Mouse (Mus musculus): ENCODE results near the gene Wfdc16. TPM values are rescaled to one million over a fixed set of nuclear protein-coding genes. Genes with fewer than 3 reads are reported as not detected.
A peak's percentile ranks its signal among the peaks of the same experiment; 100 is the strongest.
"Not testable (repeated sequence)": the region's sequence is repeated elsewhere in the genome, so short reads cannot be mapped to it uniquely, and the experiment has no call there.

The Wfdc16 gene
- total RNA-seq (2022) = not detected

GRCm38 (mm10) chr2:164638696-164639095 is at the start of gene Wfdc16:
Wfdc16 (minus strand) TSS chr2:164638796.
- DNase-seq = no peak

GRCm38 (mm10) chr2:164684807-164685206 is 46.2 kb upstream of the Wfdc16 start, which contains the start of gene Wfdc13:
Wfdc13 (plus strand) TSS chr2:164685107.
- DNase-seq = no peak

- DNase-seq = no peak
These were observed 41.3 kb upstream of the Wfdc16 start for GRCm38 (mm10) chr2:164679906-164680305.

- peak; percentile 15 for DNase-seq
These were observed 40.4 kb upstream of the Wfdc16 start for GRCm38 (mm10) chr2:164678848-164679625.

DNA sequence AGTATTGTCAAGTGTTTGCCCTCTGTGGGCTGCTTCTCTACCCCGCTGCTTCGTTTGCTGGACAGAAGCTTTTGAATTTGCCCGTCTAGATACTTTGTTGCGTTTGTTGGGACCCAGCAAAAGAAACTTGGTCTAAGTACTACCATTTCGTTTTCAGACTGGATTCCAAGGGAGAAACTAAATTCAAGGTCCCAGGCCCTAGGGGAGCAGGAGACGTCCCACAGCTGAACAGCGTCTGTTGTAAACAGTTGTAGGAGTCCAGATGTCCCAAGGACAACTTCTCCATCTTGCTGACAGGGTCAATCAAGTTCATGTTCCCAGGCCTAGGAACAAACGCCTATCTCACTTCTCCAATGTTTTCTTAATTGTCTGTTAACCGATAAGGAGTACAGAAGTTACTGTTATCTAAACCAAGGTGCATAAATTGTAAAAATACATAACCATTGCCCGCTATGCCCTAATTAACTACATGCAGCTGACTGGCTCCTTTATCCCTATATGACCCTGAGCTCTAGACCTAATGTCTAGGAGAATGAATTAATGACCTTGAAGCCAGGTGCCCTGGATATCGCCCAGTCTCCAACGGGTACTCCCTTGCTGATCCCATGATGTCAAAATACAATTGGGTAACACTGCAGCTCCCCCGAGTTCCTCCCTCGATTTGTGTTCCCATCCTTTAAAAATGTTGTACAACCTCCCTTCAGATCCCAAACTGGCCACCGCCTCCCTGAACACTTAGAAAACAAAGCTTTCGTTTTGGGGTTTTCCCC is 38.5 kb upstream of the Wfdc16 start:
- DNase-seq = no peak

DNA sequence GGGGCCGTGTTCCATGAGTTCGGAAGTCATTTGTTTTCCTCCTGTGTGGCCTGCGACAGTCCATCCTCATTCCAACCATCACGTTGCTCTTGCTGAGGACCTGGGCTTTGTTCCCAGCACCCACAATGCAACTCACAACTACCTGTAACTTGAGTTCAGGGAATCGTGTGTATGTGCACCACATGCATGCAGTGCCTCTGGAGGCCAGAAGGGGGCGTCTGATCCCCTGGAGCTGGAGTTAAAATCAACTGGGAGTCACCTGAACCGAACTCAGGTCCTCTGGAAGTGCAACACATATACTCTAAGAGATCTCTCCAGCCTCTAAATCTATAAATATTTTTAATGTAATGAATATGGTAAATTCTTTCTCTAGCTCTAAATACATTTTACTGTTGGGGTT is 37.5 kb upstream of the Wfdc16 start:
- no peak for DNase-seq

DNA sequence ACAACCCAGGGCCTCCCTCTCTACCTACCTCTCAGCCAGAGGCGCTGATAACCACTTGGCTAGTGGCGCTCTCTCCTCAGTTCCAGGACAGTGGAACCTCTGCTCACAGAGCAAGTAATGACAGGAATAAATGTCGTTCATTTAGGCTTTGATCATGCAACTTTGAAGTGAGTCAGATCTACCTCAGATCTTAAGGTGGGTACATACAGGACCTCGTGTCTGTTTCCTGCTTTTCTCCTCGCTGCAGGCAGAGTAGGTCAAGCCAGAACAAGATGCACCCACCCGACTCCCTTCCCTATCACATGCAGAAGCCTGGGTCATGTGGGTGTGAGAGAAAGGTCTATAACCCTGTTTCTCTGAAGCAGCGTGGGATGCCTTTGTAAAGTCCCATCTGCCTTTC is 35.4 kb upstream of the Wfdc16 start, which contains the start of gene Wfdc11:
Gene Wfdc11, minus strand, starts transcription at position 101 of the 400 bp plus-strand sequence.
- no peak for DNase-seq

DNA sequence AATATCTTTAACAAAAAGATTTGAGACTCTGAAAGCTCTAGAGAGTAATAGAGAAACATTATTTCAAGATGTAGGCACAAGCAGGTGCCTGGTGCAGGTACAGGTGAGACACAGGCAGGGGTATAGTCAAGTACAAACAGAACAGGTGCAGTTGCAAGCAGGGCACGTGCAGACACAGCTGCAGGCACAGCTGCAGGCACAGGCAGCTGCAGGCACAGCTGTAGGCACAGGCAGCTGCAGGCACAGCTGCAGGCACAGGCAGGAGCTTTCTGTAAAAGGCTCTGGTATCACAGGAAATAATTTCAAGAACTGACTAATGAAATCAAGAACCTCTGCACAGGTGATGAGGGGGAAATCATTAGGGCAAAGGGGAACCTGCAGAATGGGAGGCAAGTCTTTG is 32.3 kb upstream of the Wfdc16 start:
- DNase-seq = no peak

GRCm38 (mm10) chr2:164670261-164670660 is 31.7 kb upstream of the Wfdc16 start:
- DNase-seq = no peak

GRCm38 (mm10) chr2:164664851-164665250 is 26.3 kb upstream of the Wfdc16 start:
- DNase-seq = no peak

GRCm38 (mm10) chr2:164656483-164656882 is 17.9 kb upstream of the Wfdc16 start, which contains the start of gene Wfdc9:
Wfdc9 (minus strand) TSS chr2:164656583.
- no peak for DNase-seq

- peak; percentile 9 for DNase-seq
These were observed 17.3 kb upstream of the Wfdc16 start, which contains the start of gene Wfdc10 for GRCm38 (mm10) chr2:164655858-164656257. Wfdc10 (plus strand) TSS chr2:164656046.

GRCm38 (mm10) chr2:164641881-164642673 is 3.5 kb upstream of the Wfdc16 start:
- no peak for DNase-seq

DNA sequence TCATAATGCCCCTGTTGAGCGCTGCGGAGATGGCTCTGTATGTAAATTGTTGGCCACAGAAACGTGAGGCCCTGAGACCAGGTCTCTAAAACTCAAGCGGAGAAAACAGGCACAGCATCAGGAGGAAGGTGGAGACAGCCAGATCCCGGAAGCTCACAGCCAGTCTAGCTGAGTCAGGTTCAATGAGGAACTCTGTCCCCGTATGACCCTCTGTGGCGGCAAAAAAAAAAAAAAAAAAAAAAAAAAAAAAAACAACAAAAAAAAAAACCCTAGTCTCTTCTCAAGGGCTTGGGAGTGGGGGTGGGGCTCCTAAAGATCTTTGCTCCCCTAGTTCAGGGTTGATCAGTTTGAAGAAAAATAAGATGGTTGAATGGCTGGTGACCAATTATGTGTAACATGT is 2.5 kb upstream of the Wfdc16 start:
- DNase-seq = no peak

DNA sequence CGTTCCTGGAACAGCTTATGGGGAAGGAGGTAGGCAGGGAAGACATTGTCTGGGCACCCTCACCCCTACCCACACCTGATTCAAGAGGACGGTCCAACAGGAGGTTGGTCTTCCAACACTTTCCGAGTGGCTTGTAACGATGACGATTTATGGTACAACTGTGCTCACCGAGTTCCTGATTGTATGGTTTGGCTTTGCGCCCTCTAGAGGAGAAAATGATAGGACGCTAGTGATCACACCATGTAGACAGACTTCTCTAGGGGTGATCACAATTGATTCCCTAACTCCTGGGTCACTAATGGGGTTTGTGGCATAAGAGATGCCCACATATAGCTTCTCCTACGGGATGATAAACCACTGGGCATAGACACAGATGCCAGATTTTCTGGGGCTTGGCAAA is 3.3 kb downstream of the Wfdc16 start:
- no peak for DNase-seq

DNA sequence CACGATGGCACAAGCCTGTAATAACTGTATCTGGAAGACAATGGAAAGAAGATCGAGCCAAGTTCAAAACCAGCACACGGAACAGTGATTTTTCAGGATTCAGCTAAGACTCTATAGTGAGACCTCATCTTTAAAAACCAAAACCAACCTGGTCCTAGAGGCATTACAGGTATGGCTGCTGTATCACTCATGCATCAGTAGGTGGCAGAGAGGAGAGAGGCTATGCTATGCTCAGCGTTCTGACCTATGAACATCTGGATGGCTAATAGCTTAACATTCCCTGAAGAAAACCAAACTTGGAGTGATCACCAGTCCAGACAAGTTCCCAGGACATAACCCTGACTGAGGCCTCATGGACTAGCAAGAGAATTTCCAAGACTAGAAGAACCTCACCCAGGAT is 16.8 kb downstream of the Wfdc16 start:
- no peak for DNase-seq

GRCm38 (mm10) chr2:164619050-164619449 is 19.5 kb downstream of the Wfdc16 start:
- no peak for DNase-seq

- no peak for DNase-seq
These were observed 23.2 kb downstream of the Wfdc16 start for GRCm38 (mm10) chr2:164615386-164615785.

DNA sequence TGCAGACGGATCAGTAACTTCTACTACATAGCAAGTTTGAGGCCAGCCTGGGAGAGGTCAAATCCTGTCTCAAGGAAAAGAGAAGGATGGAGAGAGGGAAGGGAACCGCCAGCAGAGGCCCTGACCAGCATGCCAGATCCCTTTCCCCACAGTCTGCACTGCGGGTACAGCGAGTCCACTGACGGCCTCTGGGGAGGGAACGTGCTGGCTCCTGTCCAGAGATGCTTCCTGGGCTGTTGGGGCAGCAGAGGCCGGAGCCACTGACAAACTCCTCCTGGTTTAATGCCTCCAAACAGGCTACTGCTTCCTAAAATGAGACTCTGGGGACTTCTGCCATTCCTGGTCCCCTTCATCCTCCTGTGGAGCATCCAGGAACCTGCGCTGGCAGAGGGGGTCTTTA is 25.1 kb downstream of the Wfdc16 start, which contains the start of the genes Wfdc6b and Wfdc8:
Gene Wfdc6b, plus strand, starts transcription at position 52 of the 400 bp plus-strand sequence.
Gene Wfdc8, minus strand, starts transcription at position 156 of the 400 bp plus-strand sequence.
- not testable (repeated sequence) for DNase-seq

DNA sequence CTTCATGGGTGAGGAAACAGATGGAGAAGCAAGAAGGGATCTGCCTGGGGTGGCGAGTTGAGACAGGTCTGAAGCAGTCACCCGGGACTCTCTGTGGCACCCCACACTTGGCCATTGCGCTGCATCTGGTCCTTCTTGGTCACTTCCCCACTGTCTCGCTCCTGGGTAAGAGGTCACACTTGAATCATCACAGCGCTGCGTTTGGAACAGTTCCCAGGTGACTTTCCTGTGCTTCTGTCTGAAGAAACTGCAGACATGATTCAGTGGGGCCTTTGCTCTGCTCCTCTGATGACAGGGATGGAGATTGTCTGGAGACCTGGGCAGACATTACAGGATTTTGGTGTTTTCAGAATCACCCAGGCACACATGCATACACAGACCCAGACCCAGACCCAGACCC is 29.8 kb downstream of the Wfdc16 start:
- DNase-seq = peak; percentile 21

DNA sequence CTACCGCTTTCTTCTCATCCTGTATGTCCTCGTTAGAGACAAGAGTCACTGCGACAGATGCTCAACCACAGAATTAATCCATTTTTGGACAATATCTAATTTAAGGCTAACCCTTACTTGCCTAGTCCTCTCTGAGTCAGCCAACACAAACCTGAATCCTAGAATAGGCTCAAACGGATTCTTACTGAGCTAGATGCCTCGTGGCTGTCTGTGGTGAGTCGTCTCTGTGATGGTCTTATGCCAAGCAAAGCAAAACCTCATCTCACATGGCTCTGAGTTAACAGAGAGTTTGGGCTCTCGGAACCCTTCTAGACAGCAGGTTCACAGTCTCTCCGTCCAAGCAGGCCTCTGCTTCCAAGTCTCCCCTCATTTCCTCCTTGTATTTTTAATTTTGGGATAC is 34.2 kb downstream of the Wfdc16 start:
- DNase-seq = no peak

- no peak for DNase-seq
These were observed 35.1 kb downstream of the Wfdc16 start for GRCm38 (mm10) chr2:164603482-164603881.
